Mouse (Mus musculus): Measurements from ENCODE around the gene Cpn2.

The Cpn2 gene

DNA sequence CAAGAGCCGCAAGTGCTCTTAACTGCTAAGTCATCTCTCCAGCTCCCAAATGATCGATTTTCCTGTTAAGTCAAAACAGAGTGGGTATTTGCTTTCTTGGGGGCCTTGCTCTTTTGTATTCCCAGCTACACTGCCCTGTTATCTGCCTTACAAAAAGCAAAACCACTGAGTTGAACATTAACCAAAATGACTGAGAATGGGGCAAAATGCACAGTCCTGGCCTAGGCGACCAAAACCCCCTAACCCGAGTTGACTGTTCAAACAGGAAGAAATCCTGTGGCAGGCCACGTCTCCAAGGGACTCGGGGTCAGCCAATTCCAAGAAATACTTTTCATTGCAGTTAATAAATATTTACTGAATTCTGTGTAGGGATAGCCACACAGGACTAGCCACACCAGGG is 28.5 kb downstream of the Cpn2 start:
- no peak for DNase-seq (ENCODE audit: low read depth, low spot score)

DNA sequence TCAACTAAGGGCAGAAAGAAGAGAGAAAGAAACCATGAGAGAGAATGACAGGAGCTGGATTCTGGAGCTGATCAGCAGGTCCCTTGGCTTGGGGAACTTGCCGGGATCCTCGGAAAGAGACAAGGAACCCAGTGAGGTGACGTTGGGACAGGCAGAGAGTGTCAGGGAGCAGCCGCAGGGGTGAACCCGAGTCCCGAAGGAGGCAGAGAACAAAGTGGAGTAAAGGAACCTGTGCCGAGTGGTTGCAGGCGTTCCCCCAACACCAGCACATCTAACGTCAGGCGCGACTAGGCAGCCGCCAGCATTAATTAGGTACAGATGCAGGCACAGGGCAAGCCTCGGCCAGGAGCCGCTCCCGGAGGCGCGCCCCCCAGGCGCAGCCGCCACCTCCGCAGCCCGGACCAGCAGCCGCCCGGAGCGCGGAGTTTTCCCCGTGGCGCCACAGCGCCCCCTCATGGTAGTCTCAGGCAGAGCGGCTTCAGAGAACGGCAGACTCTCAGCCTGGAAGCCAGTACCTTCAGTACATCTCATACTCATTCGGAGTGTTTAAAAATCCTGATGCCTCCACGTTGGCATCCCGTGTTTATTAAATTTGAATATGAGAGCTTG is 31.1 kb downstream of the Cpn2 start:
- DNase-seq (ENCODE audit: low read depth, low spot score) = peak; percentile 49

- DNase-seq (ENCODE audit: low read depth, low spot score) = no peak
Measured at GRCm38 (mm10) chr16:30235577-30235976, 31.7 kb downstream of the Cpn2 start.

- DNase-seq (ENCODE audit: low read depth, low spot score) = no peak
Measured at GRCm38 (mm10) chr16:30234636-30235546, 32.4 kb downstream of the Cpn2 start.

- no peak for DNase-seq (ENCODE audit: low read depth, low spot score)
Measured at GRCm38 (mm10) chr16:30234077-30234476, 33.2 kb downstream of the Cpn2 start.

DNA sequence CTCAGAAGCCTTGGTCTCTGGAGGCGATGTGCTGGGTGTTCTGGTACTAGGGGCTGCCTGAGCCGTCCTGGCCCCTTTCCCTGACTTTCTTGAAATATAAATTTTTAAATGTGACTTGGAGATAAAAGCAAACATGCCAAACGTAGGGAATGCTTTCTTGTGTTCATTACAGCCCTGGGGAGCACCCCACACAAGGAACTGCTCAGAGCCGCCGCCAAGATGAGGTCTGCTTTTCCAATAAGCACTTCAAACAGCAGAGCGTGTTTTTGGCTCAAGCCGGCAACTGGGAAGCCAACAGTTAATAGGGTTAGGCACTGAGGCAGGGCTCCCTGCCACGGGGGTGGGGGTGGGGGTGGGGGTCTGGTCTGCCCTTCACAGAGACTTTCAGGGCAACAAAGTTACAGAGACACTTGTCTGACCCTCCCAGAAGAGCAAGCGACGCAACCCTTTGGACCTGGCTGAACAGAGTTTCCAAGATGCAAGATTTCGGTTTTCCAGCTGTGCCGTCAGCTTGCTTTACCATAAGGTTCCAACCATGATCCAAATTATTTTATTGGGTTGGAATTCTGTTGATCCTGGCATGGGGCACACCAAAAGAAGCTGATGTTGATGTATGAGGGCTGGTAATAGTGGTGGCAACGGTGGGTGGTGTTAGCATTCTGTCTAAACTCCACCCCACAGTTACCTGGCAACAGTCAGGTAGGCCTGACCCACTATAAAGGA is 35.3 kb downstream of the Cpn2 start:
- no peak for DNase-seq (ENCODE audit: low read depth, low spot score)

DNA sequence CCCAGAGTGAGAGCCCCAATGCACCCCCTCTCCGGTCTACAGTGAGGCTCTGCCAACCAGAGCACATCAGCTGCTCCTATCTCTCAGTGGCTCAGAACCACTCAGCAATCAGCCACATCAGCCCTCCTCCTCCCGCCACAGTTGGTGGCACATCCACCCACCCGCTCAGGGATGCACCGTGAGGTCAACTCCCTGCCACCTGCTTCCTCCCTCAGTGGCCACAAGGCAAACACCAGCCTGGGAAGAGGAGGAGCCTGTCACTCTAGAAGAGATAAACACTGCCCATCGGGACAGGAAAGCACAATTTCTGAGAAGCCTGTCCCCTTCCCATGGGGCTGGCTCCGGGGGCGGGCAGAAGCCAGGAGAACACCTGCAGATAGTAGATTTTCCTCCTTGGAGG is 39.9 kb downstream of the Cpn2 start:
- DNase-seq (ENCODE audit: low read depth, low spot score) = no peak

DNA sequence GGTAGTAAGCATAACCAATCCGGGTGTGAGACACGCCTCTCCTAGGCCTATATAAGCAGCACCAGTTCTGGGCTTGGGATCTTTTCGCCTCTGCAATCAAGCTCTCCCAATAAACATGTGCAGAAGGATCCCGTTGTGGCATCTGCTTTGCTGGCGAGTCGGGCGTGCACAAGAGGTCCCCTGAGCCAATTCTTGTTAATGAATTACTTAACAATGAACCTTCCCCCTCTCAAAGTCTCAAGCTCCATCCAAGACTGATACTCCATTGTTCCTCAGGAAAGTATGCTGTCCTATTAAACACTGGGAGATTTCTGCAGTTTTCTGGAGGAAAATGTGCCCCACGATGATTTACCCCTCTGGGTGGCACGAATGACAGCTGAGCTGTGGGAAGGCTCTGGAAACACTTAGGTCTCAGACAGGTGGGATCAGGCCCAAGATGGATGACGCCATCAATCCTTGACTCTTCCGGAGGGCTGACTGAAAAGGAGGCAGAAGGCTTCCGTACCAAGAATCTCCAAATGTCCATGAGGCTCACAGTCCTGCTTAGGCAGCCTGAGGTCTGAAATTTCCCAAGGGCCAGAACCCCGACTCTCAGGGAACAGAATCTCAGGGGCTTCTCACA is 46.0 kb downstream of the Cpn2 start:
- DNase-seq (ENCODE audit: low read depth, low spot score) = no peak

GRCm38 (mm10) chr16:30215811-30216210 is 51.5 kb downstream of the Cpn2 start:
- no peak for DNase-seq (ENCODE audit: low read depth, low spot score)

- no peak for DNase-seq (ENCODE audit: low read depth, low spot score)
Measured at GRCm38 (mm10) chr16:30213644-30214043, 53.7 kb downstream of the Cpn2 start.

GRCm38 (mm10) chr16:30212035-30212434 is 55.3 kb downstream of the Cpn2 start:
- DNase-seq (ENCODE audit: low read depth, low spot score) = no peak

- DNase-seq (ENCODE audit: low read depth, low spot score) = no peak
Measured at GRCm38 (mm10) chr16:30209264-30209663, 58.0 kb downstream of the Cpn2 start.

DNA sequence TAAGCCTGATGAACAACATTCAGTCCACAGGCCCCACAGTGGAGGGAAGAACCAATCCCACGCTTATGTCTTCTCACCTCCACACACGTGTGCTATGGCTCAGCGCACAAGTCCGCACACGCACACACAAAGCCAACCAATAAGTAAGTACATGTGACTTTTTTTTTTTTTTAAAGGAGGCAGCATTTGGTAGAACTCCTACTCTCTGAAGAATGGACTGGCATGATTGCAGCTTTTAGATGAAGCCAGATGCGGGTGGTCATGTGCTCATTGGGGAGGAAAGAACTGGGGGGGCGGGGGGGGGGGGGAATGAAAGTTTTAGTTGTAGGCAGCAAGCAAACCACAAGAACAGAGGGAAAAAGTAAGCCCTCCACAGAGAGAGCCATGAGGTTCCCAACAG is 59.3 kb downstream of the Cpn2 start:
- no peak for DNase-seq (ENCODE audit: low read depth, low spot score)

DNA sequence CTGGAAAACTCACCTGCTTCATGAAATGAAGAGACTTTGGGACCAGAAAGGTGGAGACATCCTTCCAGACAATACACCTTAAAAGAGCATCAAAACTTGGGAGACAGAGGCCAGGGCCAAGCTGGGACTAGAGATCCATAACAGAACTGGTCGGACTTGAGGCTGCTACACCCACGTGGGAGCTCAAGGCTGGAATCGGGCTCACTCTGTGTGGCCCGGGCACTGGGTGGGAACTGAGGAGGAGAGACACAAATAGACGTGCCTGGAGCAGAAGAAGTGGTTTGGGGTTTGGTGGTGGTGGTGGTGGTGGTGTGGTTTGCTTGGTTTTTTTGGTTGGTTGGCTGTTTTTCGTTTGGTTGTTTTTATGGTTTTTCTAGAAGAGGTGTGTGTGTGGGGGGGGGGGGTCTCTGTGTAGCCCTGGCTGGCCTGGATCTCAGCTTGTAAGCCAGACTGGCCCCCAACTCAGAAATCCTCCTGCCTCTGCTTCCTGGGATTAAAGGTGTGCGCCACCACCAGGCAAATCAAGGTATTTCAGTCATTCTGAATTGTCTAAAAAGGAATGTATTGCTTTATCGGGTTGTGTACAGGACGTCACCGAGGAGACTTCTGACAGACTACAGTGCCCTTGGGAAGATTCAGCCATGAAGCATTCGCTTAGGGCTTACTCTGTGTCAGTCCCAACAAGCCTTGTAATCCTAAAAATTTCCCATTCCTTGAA is 60.0 kb downstream of the Cpn2 start:
- no peak for DNase-seq (ENCODE audit: low read depth, low spot score)
